Mouse (Mus musculus): ENCODE data around the gene Fth1. TPM values are rescaled to one million over a fixed set of nuclear protein-coding genes. Genes with fewer than 3 reads are reported as not detected.

The Fth1 gene
- total RNA-seq, 1 experiment from 2014 or later: 535 TPM

- no peak for ATAC-seq (replicated peaks in 1 of 2; ENCODE audit: insufficient read depth in 1 of 2, low FRiP score in 2 of 2, low TSS enrichment in 1 of 2, low read depth in 1 of 2, poor library complexity in 2 of 2, severe bottlenecking in 2 of 2)
Observed at GRCm38 (mm10) chr19:10011408-10011807, 31.0 kb downstream of the Fth1 start.

- no peak for ATAC-seq (replicated peaks in 1 of 2; ENCODE audit: insufficient read depth in 1 of 2, low FRiP score in 2 of 2, low TSS enrichment in 1 of 2, low read depth in 1 of 2, poor library complexity in 2 of 2, severe bottlenecking in 2 of 2)
Observed at GRCm38 (mm10) chr19:10012827-10013278, 32.5 kb downstream of the Fth1 start.

GRCm38 (mm10) chr19:10013348-10013747, 33.0 kb downstream of the Fth1 start:
- no peak for ATAC-seq (replicated peaks in 1 of 2; ENCODE audit: insufficient read depth in 1 of 2, low FRiP score in 2 of 2, low TSS enrichment in 1 of 2, low read depth in 1 of 2, poor library complexity in 2 of 2, severe bottlenecking in 2 of 2)

GRCm38 (mm10) chr19:10013913-10014312, 33.5 kb downstream of the Fth1 start:
- no peak for ATAC-seq (replicated peaks in 1 of 2; ENCODE audit: insufficient read depth in 1 of 2, low FRiP score in 2 of 2, low TSS enrichment in 1 of 2, low read depth in 1 of 2, poor library complexity in 2 of 2, severe bottlenecking in 2 of 2)

- ATAC-seq (replicated peaks in 1 of 2; ENCODE audit: insufficient read depth in 1 of 2, low FRiP score in 2 of 2, low TSS enrichment in 1 of 2, low read depth in 1 of 2, poor library complexity in 2 of 2, severe bottlenecking in 2 of 2): no peak
Observed at GRCm38 (mm10) chr19:10014824-10015223, 34.4 kb downstream of the Fth1 start.

GRCm38 (mm10) chr19:10015442-10015841, 35.0 kb downstream of the Fth1 start:
- ATAC-seq (replicated peaks in 1 of 2; ENCODE audit: insufficient read depth in 1 of 2, low FRiP score in 2 of 2, low TSS enrichment in 1 of 2, low read depth in 1 of 2, poor library complexity in 2 of 2, severe bottlenecking in 2 of 2): no peak

- no peak for ATAC-seq (replicated peaks in 1 of 2; ENCODE audit: insufficient read depth in 1 of 2, low FRiP score in 2 of 2, low TSS enrichment in 1 of 2, low read depth in 1 of 2, poor library complexity in 2 of 2, severe bottlenecking in 2 of 2)
Observed at GRCm38 (mm10) chr19:10016151-10016550, 35.8 kb downstream of the Fth1 start.

- peak; percentile 74 to 84 for ATAC-seq (replicated peaks in 1 of 2; ENCODE audit: insufficient read depth in 1 of 2, low FRiP score in 2 of 2, low TSS enrichment in 1 of 2, low read depth in 1 of 2, poor library complexity in 2 of 2, severe bottlenecking in 2 of 2)
Observed at GRCm38 (mm10) chr19:10017637-10018526, 37.5 kb downstream of the Fth1 start.

GRCm38 (mm10) chr19:10018527-10018818, 38.1 kb downstream of the Fth1 start:
- ATAC-seq (replicated peaks in 1 of 2; ENCODE audit: insufficient read depth in 1 of 2, low FRiP score in 2 of 2, low TSS enrichment in 1 of 2, low read depth in 1 of 2, poor library complexity in 2 of 2, severe bottlenecking in 2 of 2): no peak

GRCm38 (mm10) chr19:10019214-10019760, 38.9 kb downstream of the Fth1 start:
- no peak for ATAC-seq (replicated peaks in 1 of 2; ENCODE audit: insufficient read depth in 1 of 2, low FRiP score in 2 of 2, low TSS enrichment in 1 of 2, low read depth in 1 of 2, poor library complexity in 2 of 2, severe bottlenecking in 2 of 2)

- ATAC-seq (replicated peaks in 1 of 2; ENCODE audit: insufficient read depth in 1 of 2, low FRiP score in 2 of 2, low TSS enrichment in 1 of 2, low read depth in 1 of 2, poor library complexity in 2 of 2, severe bottlenecking in 2 of 2): no peak
Observed at GRCm38 (mm10) chr19:10021981-10022380, 41.6 kb downstream of the Fth1 start.

GRCm38 (mm10) chr19:10022414-10023303, 42.3 kb downstream of the Fth1 start:
- peak; percentile 53 to 56 for ATAC-seq (replicated peaks in 1 of 2; ENCODE audit: insufficient read depth in 1 of 2, low FRiP score in 2 of 2, low TSS enrichment in 1 of 2, low read depth in 1 of 2, poor library complexity in 2 of 2, severe bottlenecking in 2 of 2)

GRCm38 (mm10) chr19:10023304-10023758, 42.9 kb downstream of the Fth1 start:
- ATAC-seq (replicated peaks in 1 of 2; ENCODE audit: insufficient read depth in 1 of 2, low FRiP score in 2 of 2, low TSS enrichment in 1 of 2, low read depth in 1 of 2, poor library complexity in 2 of 2, severe bottlenecking in 2 of 2): 0 out of 4 replicates have a peak, but pooled peaks of 1 of the 2 experiments have one; percentile 27

GRCm38 (mm10) chr19:10025169-10025875, 44.9 kb downstream of the Fth1 start:
- 0 out of 4 replicates have a peak, but pooled peaks have one; percentile 29 to 39 for ATAC-seq (replicated peaks in 1 of 2; ENCODE audit: insufficient read depth in 1 of 2, low FRiP score in 2 of 2, low TSS enrichment in 1 of 2, low read depth in 1 of 2, poor library complexity in 2 of 2, severe bottlenecking in 2 of 2)

GRCm38 (mm10) chr19:10029746-10030145, 49.3 kb downstream of the Fth1 start:
- no peak for ATAC-seq (replicated peaks in 1 of 2; ENCODE audit: insufficient read depth in 1 of 2, low FRiP score in 2 of 2, low TSS enrichment in 1 of 2, low read depth in 1 of 2, poor library complexity in 2 of 2, severe bottlenecking in 2 of 2)

GRCm38 (mm10) chr19:10033211-10033973, 53.0 kb downstream of the Fth1 start:
- ATAC-seq (replicated peaks in 1 of 2; ENCODE audit: insufficient read depth in 1 of 2, low FRiP score in 2 of 2, low TSS enrichment in 1 of 2, low read depth in 1 of 2, poor library complexity in 2 of 2, severe bottlenecking in 2 of 2): peak; percentile 65 to 72
